Mouse (Mus musculus): Measurements from ENCODE around the gene Tmem81. TPM values are rescaled to one million over a fixed set of nuclear protein-coding genes. Genes with fewer than 3 reads are reported as not detected.

The Tmem81 gene
- polyA plus RNA-seq, 1 experiment from 2014 or later, result 2.0 TPM

- 86% methylated on average over 8 of the region's 8 CpGs for WGBS
- H3K4me3 ChIP-seq, result no peak overlapping the region
- H3K27ac ChIP-seq, result no peak overlapping the region
- ATAC-seq (ENCODE audit: low FRiP score, low read depth), result no peak
- peaks cover 6% of the 10 kb centered on the region; the same call in 1 of the 2 replicates for H3K27me3 ChIP-seq
- peaks cover 5% of the 10 kb centered on the region; the same call in 1 of the 2 replicates for H3K4me1 ChIP-seq
- H3K4me2 ChIP-seq (replicated peaks), result no peak overlapping the region
- no peaks in the 10 kb centered on the region for H3K36me3 ChIP-seq
- no peak overlapping the region for H3K9ac ChIP-seq
- no peaks in the 10 kb centered on the region for H3K9me3 ChIP-seq
Observed at GRCm38 (mm10) chr1:132523048-132523447, 17.0 kb downstream of the Tmem81 start.

GRCm38 (mm10) chr1:132523920-132524319 lies 17.9 kb downstream of the Tmem81 start:
- WGBS, result 29% methylated on average over 4 of the region's 4 CpGs
- peaks cover 6% of the 10 kb centered on the region; the same call in 1 of the 2 replicates for H3K27me3 ChIP-seq
- no peaks in the 10 kb centered on the region for H3K9me3 ChIP-seq
- no peak overlapping the region for H3K9ac ChIP-seq
- no peak overlapping the region for H3K27ac ChIP-seq
- H3K4me3 ChIP-seq, result no peak overlapping the region
- ATAC-seq (ENCODE audit: low FRiP score, low read depth), result no peak
- no peaks in the 10 kb centered on the region for H3K36me3 ChIP-seq
- H3K4me2 ChIP-seq (replicated peaks), result no peak overlapping the region
- H3K4me1 ChIP-seq, result peaks cover 5% of the 10 kb centered on the region; the same call in 1 of the 2 replicates

- Histone ChIP-seq H3K4me1 (peaks cover 14% of the 10 kb centered on the region), H3K27ac (no peak overlapping the region), H3K4me2 (replicated peaks) (peak overlapping the region; percentile 35), H3K9ac (peak overlapping the region; percentile 55), H3K9me3 (no peaks in the 10 kb centered on the region), H3K36me3 (no peaks in the 10 kb centered on the region), H3K4me3 (no peak overlapping the region), H3K27me3 (peaks cover 6% of the 10 kb centered on the region; the same call in 1 of the 2 replicates)
- ATAC-seq (ENCODE audit: low FRiP score, low read depth), result peak; percentile 21; the same call in 1 of the 2 replicates
- 5% methylated on average over 10 of the region's 10 CpGs for WGBS
Observed at GRCm38 (mm10) chr1:132525832-132526231, 19.8 kb downstream of the Tmem81 start.

- Histone ChIP-seq H3K27me3 (peaks cover 7% of the 10 kb centered on the region; the same call in 1 of the 2 replicates), H3K9ac (no peak overlapping the region), H3K4me1 (peaks cover 25% of the 10 kb centered on the region), H3K27ac (no peak overlapping the region), H3K4me2 (replicated peaks) (no peak overlapping the region), H3K4me3 (no peak overlapping the region), H3K36me3 (no peaks in the 10 kb centered on the region), H3K9me3 (no peaks in the 10 kb centered on the region)
- 91% methylated on average over 13 of the region's 13 CpGs for WGBS
- no peak for ATAC-seq (ENCODE audit: low FRiP score, low read depth)
Observed at GRCm38 (mm10) chr1:132528071-132528470, 22.0 kb downstream of the Tmem81 start.

- ATAC-seq (ENCODE audit: low FRiP score, low read depth), result no peak
- no peak overlapping the region for H3K9ac ChIP-seq
- H3K4me3 ChIP-seq, result no peak overlapping the region
- no peaks in the 10 kb centered on the region for H3K9me3 ChIP-seq
- no peak overlapping the region for H3K4me2 ChIP-seq (replicated peaks)
- H3K27ac ChIP-seq, result no peak overlapping the region
- WGBS, result 87% methylated on average over 19 of the region's 19 CpGs
- H3K27me3 ChIP-seq, result peaks cover 14% of the 10 kb centered on the region; the same call in 1 of the 2 replicates
- H3K36me3 ChIP-seq, result no peaks in the 10 kb centered on the region
- H3K4me1 ChIP-seq, result peaks cover 33% of the 10 kb centered on the region
Observed at GRCm38 (mm10) chr1:132528647-132529334, 22.8 kb downstream of the Tmem81 start.

- ATAC-seq (ENCODE audit: low FRiP score, low read depth), result no peak
- 1% methylated on average over 5 of the region's 5 CpGs for WGBS
- peaks cover 26% of the 10 kb centered on the region for H3K27me3 ChIP-seq
Observed at GRCm38 (mm10) chr1:132530631-132531191, 24.7 kb downstream of the Tmem81 start.

GRCm38 (mm10) chr1:132532521-132532920 lies 26.5 kb downstream of the Tmem81 start:
- H3K27me3 ChIP-seq, result peaks cover 35% of the 10 kb centered on the region
- no peak overlapping the region for H3K27ac ChIP-seq
- H3K36me3 ChIP-seq, result no peaks in the 10 kb centered on the region
- 60% methylated on average over 9 of the region's 9 CpGs for WGBS
- H3K4me1 ChIP-seq, result peaks cover 31% of the 10 kb centered on the region
- H3K4me2 ChIP-seq (replicated peaks), result no peak overlapping the region
- ATAC-seq (ENCODE audit: low FRiP score, low read depth), result no peak
- no peaks in the 10 kb centered on the region for H3K9me3 ChIP-seq
- no peak overlapping the region for H3K9ac ChIP-seq
- H3K4me3 ChIP-seq, result no peak overlapping the region

More at GRCm38 (mm10) chr1:132530631-132531191, 24.7 kb downstream of the Tmem81 start:
- Histone ChIP-seq H3K4me2 (replicated peaks) (no peak overlapping the region), H3K9ac (no peak overlapping the region), H3K27ac (no peak overlapping the region), H3K9me3 (no peaks in the 10 kb centered on the region), H3K4me1 (peaks cover 36% of the 10 kb centered on the region), H3K4me3 (no peak overlapping the region), H3K36me3 (no peaks in the 10 kb centered on the region)

- H3K4me1 ChIP-seq, result peaks cover 31% of the 10 kb centered on the region
- H3K9ac ChIP-seq, result no peak overlapping the region
- H3K36me3 ChIP-seq, result no peaks in the 10 kb centered on the region
- no peak overlapping the region for H3K27ac ChIP-seq
- peak overlapping the region; percentile 16; the same call in 1 of the 2 replicates for H3K4me2 ChIP-seq (replicated peaks)
- no peak for ATAC-seq (ENCODE audit: low FRiP score, low read depth)
- peaks cover 41% of the 10 kb centered on the region for H3K27me3 ChIP-seq
- WGBS, result 5% methylated on average over 8 of the region's 8 CpGs
- no peaks in the 10 kb centered on the region for H3K9me3 ChIP-seq
- H3K4me3 ChIP-seq, result no peak overlapping the region
Observed at GRCm38 (mm10) chr1:132533840-132534239, 27.8 kb downstream of the Tmem81 start.

- no peak overlapping the region for H3K27ac ChIP-seq
- H3K27me3 ChIP-seq, result peaks cover 58% of the 10 kb centered on the region
- WGBS, result 88% methylated on average over 4 of the region's 4 CpGs
- H3K36me3 ChIP-seq, result no peaks in the 10 kb centered on the region
- H3K4me1 ChIP-seq, result peaks cover 25% of the 10 kb centered on the region
- no peak overlapping the region for H3K4me2 ChIP-seq (replicated peaks)
- no peaks in the 10 kb centered on the region for H3K9me3 ChIP-seq
- H3K9ac ChIP-seq, result no peak overlapping the region
- no peak overlapping the region for H3K4me3 ChIP-seq
- no peak for ATAC-seq (ENCODE audit: low FRiP score, low read depth)
Observed at GRCm38 (mm10) chr1:132535541-132535940, 29.5 kb downstream of the Tmem81 start.

GRCm38 (mm10) chr1:132536416-132536815 lies 30.4 kb downstream of the Tmem81 start:
- WGBS, result 80% methylated on average over 3 of the region's 3 CpGs
- Histone ChIP-seq H3K9ac (no peak overlapping the region), H3K27ac (no peak overlapping the region), H3K4me1 (peaks cover 25% of the 10 kb centered on the region), H3K4me3 (no peak overlapping the region), H3K4me2 (replicated peaks) (no peak overlapping the region), H3K27me3 (peaks cover 67% of the 10 kb centered on the region), H3K36me3 (no peaks in the 10 kb centered on the region), H3K9me3 (no peaks in the 10 kb centered on the region)
- no peak for ATAC-seq (ENCODE audit: low FRiP score, low read depth)

GRCm38 (mm10) chr1:132537736-132538135 lies 31.7 kb downstream of the Tmem81 start:
- Histone ChIP-seq H3K9ac (no peak overlapping the region), H3K27me3 (peaks cover 80% of the 10 kb centered on the region), H3K9me3 (no peaks in the 10 kb centered on the region), H3K27ac (no peak overlapping the region), H3K36me3 (no peaks in the 10 kb centered on the region), H3K4me3 (no peak overlapping the region), H3K4me1 (peaks cover 33% of the 10 kb centered on the region), H3K4me2 (replicated peaks) (no peak overlapping the region)
- WGBS, result 80% methylated on average over 5 of the region's 5 CpGs
- no peak for ATAC-seq (ENCODE audit: low FRiP score, low read depth)

- H3K36me3 ChIP-seq, result no peaks in the 10 kb centered on the region
- no peaks in the 10 kb centered on the region for H3K9me3 ChIP-seq
- H3K27me3 ChIP-seq, result peaks cover 82% of the 10 kb centered on the region
- H3K9ac ChIP-seq, result no peak overlapping the region
- no peak overlapping the region for H3K4me3 ChIP-seq
- H3K4me1 ChIP-seq, result peaks cover 23% of the 10 kb centered on the region
- WGBS, result 54% methylated on average over 7 of the region's 7 CpGs
- H3K4me2 ChIP-seq (replicated peaks), result no peak overlapping the region
- no peak overlapping the region for H3K27ac ChIP-seq
- no peak for ATAC-seq (ENCODE audit: low FRiP score, low read depth)
Observed at GRCm38 (mm10) chr1:132540701-132541100, 34.7 kb downstream of the Tmem81 start.

Data from limb, embryonic 13.5 days (tissue).